In the genomic region with DNA sequence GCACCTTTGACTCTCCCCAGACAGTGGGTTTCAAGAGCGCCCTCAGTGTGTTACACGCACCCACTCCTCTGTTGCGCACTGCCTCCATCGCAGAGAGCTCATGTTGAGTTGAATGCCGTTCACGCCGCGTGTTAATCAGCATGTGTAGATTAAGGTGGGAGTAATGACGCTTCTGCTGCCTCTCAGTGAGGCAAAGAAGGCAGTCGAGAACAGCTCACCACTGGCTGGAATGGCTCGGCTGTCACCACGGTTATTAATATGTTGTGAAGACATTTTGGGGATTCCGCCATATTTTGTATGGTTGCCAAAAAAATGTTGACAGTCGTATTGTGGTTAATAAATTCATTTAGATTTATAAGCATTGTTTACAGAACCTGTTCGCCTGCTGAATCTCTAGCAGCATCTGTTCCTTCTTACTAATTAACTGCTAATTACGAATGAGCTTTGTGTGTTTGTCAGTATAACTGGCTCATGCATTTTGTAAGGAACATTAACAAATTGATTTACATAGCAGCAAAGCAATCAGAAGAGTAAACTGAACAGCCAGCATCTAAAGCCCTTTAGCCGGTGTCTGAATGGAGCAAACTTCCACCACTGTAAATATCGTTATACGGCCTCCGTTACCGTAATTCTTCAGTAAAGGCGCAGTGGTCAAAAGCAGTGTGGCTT, we compare ENCODE assay signal across 13 mouse cellular contexts.
A peak's percentile ranks its signal among the peaks of the same experiment; 100 is the strongest.
DNase-seq lines count a peak whose midpoint lies in the region; ATAC-seq and TF ChIP-seq lines count a peak whose summit lies in the region.
"Had no signal": no experiment of that assay in that cellular context is flagged by ENCODE, and none has a peak within 500 bp of the region (broad histone marks: within the 10 kb centered on the region; RNA-seq: fewer than 3 reads in every experiment).

No protein-coding gene starts in this region.

- peak overlapping the region; percentile 53; the same call in 1 of the 2 replicates for H3K27ac ChIP-seq in heart, embryonic 12.5 days (ENCODE audit: poor library complexity, severe bottlenecking)
- H3K27ac ChIP-seq in midbrain, embryonic 13.5 days = peak overlapping the region; percentile 21; the same call in 1 of the 2 replicates
- no peak overlapping the region for H3K27ac ChIP-seq in midbrain, postnatal 0 days (ENCODE audit: low read depth, low read length)
- no peak overlapping the region for H3K27ac ChIP-seq in forebrain, postnatal 0 days (ENCODE audit: low read depth, low read length)
- peak overlapping the region; percentile 63 for H3K27ac ChIP-seq in neural tube, embryonic 13.5 days (replicated peaks)
- H3K27ac ChIP-seq: liver, embryonic 15.5 days had no signal

- H3K4me3 ChIP-seq in heart, embryonic 12.5 days = no peak overlapping the region
- no peak overlapping the region for H3K4me3 ChIP-seq in midbrain, embryonic 13.5 days (replicated peaks)
- H3K4me3 ChIP-seq in midbrain, postnatal 0 days (ENCODE audit: low read depth, low read length) = no peak overlapping the region
- H3K4me3 ChIP-seq in forebrain, postnatal 0 days (ENCODE audit: low read depth, low read length) = no peak overlapping the region
- H3K4me3 ChIP-seq in neural tube, embryonic 13.5 days = no peak overlapping the region
- H3K4me3 ChIP-seq: liver, embryonic 15.5 days had no signal

- intact Hi-C loops in heart, postnatal 14 days (cut with DNase I) = no loop called here

- peaks cover 42% of the 10 kb centered on the region for H3K4me1 ChIP-seq in heart, embryonic 12.5 days (replicated peaks)
- peaks cover 44% of the 10 kb centered on the region for H3K4me1 ChIP-seq in midbrain, embryonic 13.5 days (replicated peaks)
- 0 out of 2 replicates have a peak, but pooled peaks cover 8% of the 10 kb centered on the region for H3K4me1 ChIP-seq in midbrain, postnatal 0 days (ENCODE audit: insufficient read depth, low read length)
- H3K4me1 ChIP-seq in forebrain, postnatal 0 days (ENCODE audit: insufficient read depth) = 0 out of 2 replicates have a peak, but pooled peaks cover 11% of the 10 kb centered on the region
- peaks cover 46% of the 10 kb centered on the region for H3K4me1 ChIP-seq in neural tube, embryonic 13.5 days (replicated peaks)
- H3K4me1 ChIP-seq: liver, embryonic 15.5 days had no signal

- no peak overlapping the region for H3K9ac ChIP-seq in heart, embryonic 12.5 days
- H3K9ac ChIP-seq in midbrain, embryonic 13.5 days (replicated peaks) = no peak overlapping the region
- H3K9ac ChIP-seq in midbrain, postnatal 0 days (replicated peaks; ENCODE audit: low read length, poor library complexity, severe bottlenecking) = no peak overlapping the region
- H3K9ac ChIP-seq in forebrain, postnatal 0 days = no peak overlapping the region
- H3K9ac ChIP-seq in neural tube, embryonic 13.5 days = no peak overlapping the region
- H3K9ac ChIP-seq: liver, embryonic 15.5 days had no signal

- H3K27me3 ChIP-seq in heart, embryonic 12.5 days (replicated peaks) = no peaks in the 10 kb centered on the region
- H3K27me3 ChIP-seq in midbrain, embryonic 13.5 days = peaks cover 2% of the 10 kb centered on the region; the same call in 1 of the 2 replicates
- H3K27me3 ChIP-seq in midbrain, postnatal 0 days (ENCODE audit: insufficient read depth, low read length) = no peaks in the 10 kb centered on the region
- H3K27me3 ChIP-seq in forebrain, postnatal 0 days (ENCODE audit: insufficient read depth, low read length) = peaks cover 15% of the 10 kb centered on the region
- peaks cover 4% of the 10 kb centered on the region; the same call in 1 of the 2 replicates for H3K27me3 ChIP-seq in neural tube, embryonic 13.5 days
- H3K27me3 ChIP-seq: liver, embryonic 15.5 days had no signal

- no peak overlapping the region for H3K4me2 ChIP-seq in heart, embryonic 12.5 days
- H3K4me2 ChIP-seq in midbrain, embryonic 13.5 days (replicated peaks) = no peak overlapping the region
- no peak overlapping the region for H3K4me2 ChIP-seq in midbrain, postnatal 0 days (ENCODE audit: low read depth, low read length, poor library complexity, severe bottlenecking)
- H3K4me2 ChIP-seq in forebrain, postnatal 0 days (ENCODE audit: low read depth) = no peak overlapping the region
- no peak overlapping the region for H3K4me2 ChIP-seq in neural tube, embryonic 13.5 days
- H3K4me2 ChIP-seq: liver, embryonic 15.5 days had no signal

- 78% methylated on average over 22 of the region's 22 CpGs for WGBS in heart, embryonic 12.5 days
- 70% methylated on average over 22 of the region's 22 CpGs for WGBS in midbrain, embryonic 13.5 days
- WGBS in midbrain, postnatal 0 days = 72% methylated on average over 22 of the region's 22 CpGs
- WGBS in forebrain, postnatal 0 days = 37% methylated on average over 22 of the region's 22 CpGs
- WGBS in neural tube, embryonic 13.5 days = 55% methylated on average over 22 of the region's 22 CpGs

- DNase-seq in heart, postnatal 14 days = no peak
- DNase-seq in midbrain, postnatal 0 days (ENCODE audit: low spot score) = no peak
- peak; percentile 65 for DNase-seq in forebrain, postnatal 0 days
- no peak for DNase-seq in cerebellum, adult 11 months
- DNase-seq in cerebellum, postnatal 25 days = no peak
- DNase-seq: B cell, adult 2 months; cerebellum, adult 9-10 months; kidney, adult 2 months; thymus, adult 2 months had no signal

- no peak for TF ChIP-seq CTCF in midbrain, postnatal 0 days (IDR thresholded peaks at IDR 0.05)
- no peak for TF ChIP-seq CTCF in forebrain, postnatal 0 days (IDR thresholded peaks at IDR 0.05; ENCODE audit: low read depth)

- peaks cover 15% of the 10 kb centered on the region for H3K36me3 ChIP-seq in heart, embryonic 12.5 days
- peaks cover 19% of the 10 kb centered on the region for H3K36me3 ChIP-seq in midbrain, embryonic 13.5 days
- peaks cover 20% of the 10 kb centered on the region; the same call in 1 of the 2 replicates for H3K36me3 ChIP-seq in midbrain, postnatal 0 days (ENCODE audit: insufficient read depth, low read length)
- peaks cover 23% of the 10 kb centered on the region for H3K36me3 ChIP-seq in forebrain, postnatal 0 days (ENCODE audit: insufficient read depth)
- peaks cover 24% of the 10 kb centered on the region for H3K36me3 ChIP-seq in neural tube, embryonic 13.5 days
- H3K36me3 ChIP-seq: liver, embryonic 15.5 days had no signal

- no peak for ATAC-seq in heart, embryonic 12.5 days (ENCODE audit: insufficient number of reproducible peaks, low FRiP score)
- ATAC-seq in midbrain, embryonic 13.5 days = peak; percentile 63; the same call in 1 of the 2 replicates
- ATAC-seq in midbrain, postnatal 0 days (ENCODE audit: low FRiP score) = no peak; the same call in 1 of the 2 replicates
- peak; percentile 69 for ATAC-seq in forebrain, postnatal 0 days
- peak; percentile 70 for ATAC-seq in neural tube, embryonic 13.5 days (ENCODE audit: low read depth)

- no peaks in the 10 kb centered on the region for H3K9me3 ChIP-seq in heart, embryonic 12.5 days (replicated peaks)
- H3K9me3 ChIP-seq in midbrain, embryonic 13.5 days = no peaks in the 10 kb centered on the region
- H3K9me3 ChIP-seq in midbrain, postnatal 0 days (ENCODE audit: low read length) = no peaks in the 10 kb centered on the region
- no peaks in the 10 kb centered on the region for H3K9me3 ChIP-seq in forebrain, postnatal 0 days (ENCODE audit: low read length)
- no peaks in the 10 kb centered on the region for H3K9me3 ChIP-seq in neural tube, embryonic 13.5 days
- H3K9me3 ChIP-seq: liver, embryonic 15.5 days had no signal

Comparison
In these comparisons a context has a peak if more than half of its experiments do, and no peak if none do; other contexts are left out.
1. ATAC-seq: peak in midbrain, embryonic 13.5 days (single experiment), forebrain, postnatal 0 days (single experiment) and neural tube, embryonic 13.5 days (single experiment); none in heart, embryonic 12.5 days (single experiment) and midbrain, postnatal 0 days (single experiment).
2. H3K27ac ChIP-seq: peak in heart, embryonic 12.5 days (single experiment), midbrain, embryonic 13.5 days (single experiment) and neural tube, embryonic 13.5 days (single experiment); none in midbrain, postnatal 0 days (single experiment) and forebrain, postnatal 0 days (single experiment).